Mouse (Mus musculus) C2C12 (cell line): Measurements from ENCODE around the gene P2rx4.

Source experiments
- CTCF ChIP-seq: IDR thresholded peaks from one replicate; pipeline ENCODE4 v1.5.1; 2011; ENCODE audit not compliant: control insufficient read depth, insufficient read depth, insufficient read length
- USF1 ChIP-seq: IDR thresholded peaks from one replicate; pipeline ENCODE4 v1.6.1; 2011; ENCODE audit warnings: low read depth, mild to moderate bottlenecking, control low read depth, moderate library complexity

GRCm38 (mm10) chr5:122764032-122764464, 56.7 kb downstream of the P2rx4 start:
- TF ChIP-seq USF1 (no peak), CTCF (no peak)
